Mouse (Mus musculus) forebrain, embryonic 13.5 days (tissue): ENCODE data around the gene Pop7. TPM values are rescaled to one million over a fixed set of nuclear protein-coding genes. Genes with fewer than 3 reads are reported as not detected.
A peak's percentile ranks its signal among the peaks of the same experiment; 100 is the strongest.

ENCODE experiments used
- ATAC-seq: fragments of 200-750 bp; cut with Nextera tagmentation; 2 replicates; pipeline ENCODE4 v1.8.0; 2017
- H3K27ac ChIP-seq: fragments of 300-500 bp; sonication (generic); 2 replicates; pipeline ENCODE4 v1.5.1; 2015; ENCODE audit warnings: inconsistent platforms, mild to moderate bottlenecking, moderate library complexity
- H3K27me3 ChIP-seq: fragments of 300-500 bp; sonication (generic); 2 replicates; pipeline ENCODE4 v1.6.1; 2015; ENCODE audit warnings: mild to moderate bottlenecking, inconsistent platforms
- H3K36me3 ChIP-seq: fragments of 300-500 bp; sonication (generic); 2 replicates; pipeline ENCODE4 v1.6.1; 2015; ENCODE audit warnings: mild to moderate bottlenecking, inconsistent platforms; ENCODE audit not compliant: poor library complexity, severe bottlenecking
- H3K4me1 ChIP-seq: fragments of 300-500 bp; sonication (generic); 2 replicates; pipeline ENCODE4 v1.6.1; 2015; ENCODE audit warnings: inconsistent platforms
- H3K4me2 ChIP-seq: fragments of 300-500 bp; sonication (generic); 2 replicates; pipeline ENCODE4 v1.6.1; 2015; ENCODE audit warnings: inconsistent platforms, mild to moderate bottlenecking, moderate library complexity
- H3K4me3 ChIP-seq: fragments of 300-500 bp; sonication (generic); 2 replicates; pipeline ENCODE4 v1.5.1; 2015; ENCODE audit warnings: mild to moderate bottlenecking, inconsistent platforms
- H3K9ac ChIP-seq: fragments of 300-500 bp; sonication (generic); 2 replicates; pipeline ENCODE4 v1.6.1; 2015; ENCODE audit warnings: mild to moderate bottlenecking, inconsistent platforms
- H3K9me3 ChIP-seq: fragments of 300-500 bp; sonication (generic); replicated peaks from 2 replicates; pipeline ENCODE4 v1.6.1; 2016; ENCODE audit warnings: inconsistent platforms
- WGBS: fragments of 180-500 bp; shearing (Covaris S2); methylation state at CpG from one replicate; pipeline ENCODE4 v1.1.7; 2015; 5-methylcytosine and 5-hydroxymethylcytosine counted together
- polyA plus RNA-seq: library from polyadenylated mRNA; unstranded; fragments of >200 nt; fragmentation: Nextera tagmentation; extraction: Ambion mirVana; gene quantifications from 2 replicates; pipeline ENCODE4 v1.2.1, GENCODE M21; 2015

Gene Pop7
- 75.6 and 82.9 TPM in 2 replicates for polyA plus RNA-seq

DNA sequence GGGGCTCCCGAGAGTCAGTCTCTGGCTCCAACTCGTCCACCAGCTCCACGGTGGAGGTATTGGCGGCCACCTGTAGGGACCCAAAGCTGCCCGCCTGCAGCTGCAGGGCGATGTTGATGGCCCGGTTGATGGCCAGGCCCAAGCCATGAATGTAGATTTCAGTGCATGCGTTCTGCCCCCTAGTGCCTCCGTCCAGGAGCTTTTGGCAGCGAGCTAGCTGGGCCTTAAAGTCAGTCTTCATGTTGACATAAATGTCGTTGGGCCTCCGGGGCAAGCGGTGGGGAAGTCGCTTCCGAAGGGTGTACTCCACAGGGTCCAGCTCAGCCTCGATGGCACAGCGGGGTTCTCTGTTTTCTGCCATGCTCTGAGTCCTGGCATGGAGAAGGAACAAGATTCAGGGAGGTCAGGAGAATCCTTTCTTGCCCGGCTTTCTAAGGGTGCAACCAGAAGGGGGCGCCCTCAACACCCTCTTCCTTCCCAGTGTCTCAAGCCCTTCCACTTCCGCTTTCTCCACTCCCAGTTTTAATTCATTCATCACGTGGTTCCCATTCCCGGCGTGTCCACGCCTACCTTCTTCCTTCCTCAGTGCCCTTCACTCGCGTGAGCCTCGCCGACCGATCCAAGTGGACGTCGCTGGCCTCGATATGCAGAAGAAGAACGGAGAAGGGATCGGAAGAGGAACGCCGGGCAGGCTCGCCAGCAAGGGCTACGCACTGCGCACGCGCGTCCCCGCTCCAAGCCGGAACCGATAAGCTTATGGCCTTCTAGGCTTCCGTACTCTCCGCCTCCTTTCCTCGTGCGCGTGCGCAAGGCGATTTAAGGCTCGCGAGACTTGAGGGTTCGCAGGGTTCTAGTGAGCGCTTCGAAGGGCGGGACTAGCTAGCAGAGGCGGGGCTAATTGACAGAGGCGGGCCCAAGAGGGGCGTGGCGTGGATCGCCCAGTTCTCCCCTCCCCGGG, at the start of gene Pop7:
Gene Pop7 (minus strand): TSS at position 810 of the 958 bp plus-strand sequence.
- H3K36me3 ChIP-seq = peaks cover 5% of the 10 kb centered on the region
- peak within 1 kb of the TSS; percentile 65 for H3K4me3 ChIP-seq
- WGBS = 2% methylated on average over 64 of the region's 64 CpGs
- no peaks in the 10 kb centered on the region for H3K9me3 ChIP-seq
- peak within 1 kb of the TSS; percentile 80 for H3K4me2 ChIP-seq
- H3K27me3 ChIP-seq = no peaks in the 10 kb centered on the region
- peak; percentile 95 for ATAC-seq
- peak within 1 kb of the TSS; percentile 81 for H3K9ac ChIP-seq
- peaks cover 22% of the 10 kb centered on the region for H3K4me1 ChIP-seq
- peak within 1 kb of the TSS; percentile 96 for H3K27ac ChIP-seq

- H3K4me1 ChIP-seq = peaks cover 12% of the 10 kb centered on the region
Observed at GRCm38 (mm10) chr5:137551119-137551518, 48.8 kb upstream of the Pop7 start.

GRCm38 (mm10) chr5:137549840-137550239, 47.5 kb upstream of the Pop7 start:
- H3K4me2 ChIP-seq = no peak overlapping the region
- no peak overlapping the region for H3K27ac ChIP-seq
- H3K36me3 ChIP-seq = no peaks in the 10 kb centered on the region
- WGBS = 92% methylated on average over 2 of the region's 2 CpGs
- no peaks in the 10 kb centered on the region for H3K9me3 ChIP-seq
- H3K27me3 ChIP-seq = peaks cover 14% of the 10 kb centered on the region; the same call in 1 of the 2 replicates
- no peak for ATAC-seq
- H3K4me1 ChIP-seq = peaks cover 11% of the 10 kb centered on the region
- H3K4me3 ChIP-seq = no peak overlapping the region
- no peak overlapping the region for H3K9ac ChIP-seq

More at GRCm38 (mm10) chr5:137551119-137551518, 48.8 kb upstream of the Pop7 start:
- H3K36me3 ChIP-seq = no peaks in the 10 kb centered on the region
- H3K9me3 ChIP-seq = no peaks in the 10 kb centered on the region
- no peak overlapping the region for H3K4me3 ChIP-seq
- H3K27ac ChIP-seq = no peak overlapping the region
- H3K9ac ChIP-seq = no peak overlapping the region
- no peak overlapping the region for H3K4me2 ChIP-seq
- peaks cover 18% of the 10 kb centered on the region; the same call in 1 of the 2 replicates for H3K27me3 ChIP-seq
- WGBS = 69% methylated on average over 5 of the region's 5 CpGs
- no peak for ATAC-seq

GRCm38 (mm10) chr5:137545596-137545995, 43.3 kb upstream of the Pop7 start:
- 80% methylated on average over 4 of the region's 4 CpGs for WGBS
- H3K27ac ChIP-seq = no peak overlapping the region
- 0 out of 2 replicates have a peak, but pooled peaks cover 5% of the 10 kb centered on the region for H3K27me3 ChIP-seq
- no peaks in the 10 kb centered on the region for H3K9me3 ChIP-seq
- H3K4me3 ChIP-seq = no peak overlapping the region
- no peak for ATAC-seq
- no peak overlapping the region for H3K4me2 ChIP-seq
- no peaks in the 10 kb centered on the region for H3K4me1 ChIP-seq
- no peaks in the 10 kb centered on the region for H3K36me3 ChIP-seq
- H3K9ac ChIP-seq = no peak overlapping the region

GRCm38 (mm10) chr5:137544926-137545325, 42.6 kb upstream of the Pop7 start:
- ATAC-seq = no peak

DNA sequence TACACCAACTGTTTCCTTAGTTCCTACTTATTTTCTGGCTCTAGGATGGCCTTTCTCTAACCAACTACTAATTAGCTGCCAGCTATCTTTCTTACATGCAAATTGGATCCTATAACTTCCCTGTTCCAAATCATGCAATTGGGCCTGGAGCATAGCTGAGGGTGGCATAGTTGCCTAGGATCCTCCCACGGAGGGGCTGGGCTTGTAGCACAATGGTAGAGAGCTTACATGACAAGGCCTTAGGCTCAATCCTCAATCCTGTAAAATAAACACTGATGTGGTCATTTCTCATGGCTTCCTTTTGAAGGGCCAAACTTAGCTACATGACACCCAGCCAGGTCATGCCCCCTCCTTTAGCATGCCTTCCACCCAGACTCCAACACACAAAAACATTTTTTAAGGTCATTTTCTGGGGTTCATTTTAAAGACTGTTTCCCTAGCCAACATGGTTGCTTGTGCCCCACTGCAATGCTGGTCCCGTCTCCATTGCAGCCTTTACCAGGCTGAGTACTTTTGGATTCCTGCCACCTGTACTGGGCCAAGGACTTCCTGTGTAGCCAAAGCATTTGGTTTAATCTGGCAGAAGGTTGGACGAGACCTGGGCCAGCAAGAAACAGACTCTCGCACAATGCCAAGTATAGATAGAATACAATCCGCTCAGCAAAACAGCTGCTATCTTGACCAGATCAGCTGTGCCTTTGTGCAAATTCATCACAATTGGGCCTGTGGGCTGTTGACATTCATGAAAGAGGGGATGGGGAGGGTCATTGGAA, 39.6 kb upstream of the Pop7 start:
- Histone ChIP-seq H3K27ac (no peak overlapping the region), H3K4me1 (peaks cover 8% of the 10 kb centered on the region), H3K27me3 (0 out of 2 replicates have a peak, but pooled peaks cover 5% of the 10 kb centered on the region), H3K36me3 (no peaks in the 10 kb centered on the region), H3K9me3 (no peaks in the 10 kb centered on the region), H3K4me3 (no peak overlapping the region), H3K4me2 (no peak overlapping the region), H3K9ac (no peak overlapping the region)
- WGBS = 68% methylated on average over 5 of the region's 5 CpGs
- ATAC-seq = no peak

More at GRCm38 (mm10) chr5:137544926-137545325, 42.6 kb upstream of the Pop7 start:
- no peaks in the 10 kb centered on the region for H3K9me3 ChIP-seq
- 0 out of 2 replicates have a peak, but pooled peaks cover 5% of the 10 kb centered on the region for H3K27me3 ChIP-seq
- no peak overlapping the region for H3K4me3 ChIP-seq
- no peak overlapping the region for H3K4me2 ChIP-seq
- no peak overlapping the region for H3K27ac ChIP-seq
- H3K4me1 ChIP-seq = no peaks in the 10 kb centered on the region
- H3K9ac ChIP-seq = no peak overlapping the region
- H3K36me3 ChIP-seq = no peaks in the 10 kb centered on the region
- WGBS = 69% methylated on average over 6 of the region's 6 CpGs

DNA sequence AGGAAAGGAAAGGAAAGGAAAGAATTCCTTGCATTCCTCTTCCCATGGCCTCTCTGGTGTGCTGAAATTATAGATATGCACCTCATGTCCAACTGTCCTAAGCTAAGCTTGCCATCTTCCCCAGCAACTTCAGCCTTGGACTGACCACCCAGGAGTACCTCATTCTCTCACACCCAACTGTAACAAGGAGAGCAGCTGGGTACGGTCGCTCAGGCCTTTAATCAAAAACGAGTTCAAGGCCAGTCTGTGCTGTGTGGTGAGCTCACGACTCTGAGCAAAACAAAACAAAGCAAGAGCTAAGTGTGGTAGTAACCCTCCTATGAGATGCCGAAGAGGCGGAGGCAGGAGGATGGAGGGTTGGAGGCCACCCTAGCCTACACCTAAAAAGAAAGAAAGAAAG, 38.7 kb upstream of the Pop7 start:
- no peaks in the 10 kb centered on the region for H3K9me3 ChIP-seq
- no peak overlapping the region for H3K4me2 ChIP-seq
- no peak overlapping the region for H3K27ac ChIP-seq
- H3K4me3 ChIP-seq = no peak overlapping the region
- no peak overlapping the region for H3K9ac ChIP-seq
- WGBS = 69% methylated on average over 6 of the region's 6 CpGs
- peaks cover 8% of the 10 kb centered on the region for H3K4me1 ChIP-seq
- no peaks in the 10 kb centered on the region for H3K36me3 ChIP-seq
- ATAC-seq = no peak
- 0 out of 2 replicates have a peak, but pooled peaks cover 5% of the 10 kb centered on the region for H3K27me3 ChIP-seq

DNA sequence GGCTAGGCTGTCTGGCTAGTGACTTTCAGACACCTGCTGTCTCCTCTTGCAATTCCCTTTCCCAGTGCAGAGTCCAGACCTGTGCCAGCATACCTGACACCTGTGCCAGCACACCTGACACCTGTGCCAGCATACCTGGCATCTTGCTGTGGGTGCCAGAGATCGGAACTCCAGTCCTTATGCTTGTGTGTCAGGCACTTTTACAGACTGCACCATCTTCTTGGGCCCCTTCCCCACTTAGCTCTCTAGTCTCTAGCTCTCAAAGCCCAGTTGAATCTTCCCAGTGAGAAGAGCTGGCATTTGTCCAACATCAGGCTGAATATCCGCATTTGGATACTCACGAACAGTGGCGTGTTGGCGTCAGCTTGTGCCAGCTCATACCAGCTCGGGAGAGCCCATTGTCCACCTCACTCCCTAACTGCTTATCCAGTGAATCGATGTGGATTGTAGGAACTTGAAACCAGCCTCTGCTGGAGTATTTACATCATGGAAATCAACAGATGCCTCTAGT, 37.0 kb upstream of the Pop7 start:
- H3K36me3 ChIP-seq = no peaks in the 10 kb centered on the region
- H3K9ac ChIP-seq = peak overlapping the region; percentile 30; the same call in 1 of the 2 replicates
- H3K4me1 ChIP-seq = peaks cover 8% of the 10 kb centered on the region
- no peak overlapping the region for H3K4me3 ChIP-seq
- no peaks in the 10 kb centered on the region for H3K27me3 ChIP-seq
- peak overlapping the region; percentile 15; the same call in 1 of the 2 replicates for H3K4me2 ChIP-seq
- no peak for ATAC-seq
- H3K27ac ChIP-seq = no peak overlapping the region
- 34% methylated on average over 7 of the region's 7 CpGs for WGBS
- H3K9me3 ChIP-seq = no peaks in the 10 kb centered on the region

- no peak overlapping the region for H3K9ac ChIP-seq
- no peak for ATAC-seq
- no peak overlapping the region for H3K27ac ChIP-seq
- 58% methylated on average over 4 of the region's 4 CpGs for WGBS
- no peak overlapping the region for H3K4me2 ChIP-seq
- H3K4me1 ChIP-seq = peaks cover 8% of the 10 kb centered on the region
- H3K9me3 ChIP-seq = no peaks in the 10 kb centered on the region
- no peak overlapping the region for H3K4me3 ChIP-seq
- no peaks in the 10 kb centered on the region for H3K27me3 ChIP-seq
- no peaks in the 10 kb centered on the region for H3K36me3 ChIP-seq
Observed at GRCm38 (mm10) chr5:137537461-137537860, 35.1 kb upstream of the Pop7 start.

DNA sequence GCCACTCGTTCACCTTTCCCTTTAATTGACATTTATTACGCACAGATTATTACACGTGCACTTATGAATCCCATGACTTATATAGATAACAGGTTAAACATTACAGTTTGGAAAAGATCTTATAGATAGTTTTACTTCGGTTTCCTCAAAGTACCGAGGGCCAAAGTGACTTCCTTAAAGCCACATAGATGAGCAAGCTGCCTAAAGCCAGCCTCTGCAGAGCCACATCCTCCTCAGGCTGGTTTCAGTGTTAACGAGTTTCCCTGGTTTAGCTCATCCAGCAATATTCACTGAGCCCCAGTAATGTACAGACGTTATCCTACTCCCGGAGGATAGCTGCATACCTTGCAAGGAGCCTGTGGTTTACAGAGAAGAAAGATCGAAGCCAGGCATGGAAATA, 33.0 kb upstream of the Pop7 start:
- Histone ChIP-seq H3K27me3 (no peaks in the 10 kb centered on the region), H3K27ac (no peak overlapping the region), H3K4me1 (peaks cover 12% of the 10 kb centered on the region), H3K9ac (no peak overlapping the region), H3K9me3 (no peaks in the 10 kb centered on the region), H3K36me3 (no peaks in the 10 kb centered on the region), H3K4me2 (no peak overlapping the region), H3K4me3 (no peak overlapping the region)
- 81% methylated on average over 9 of the region's 9 CpGs for WGBS
- ATAC-seq = no peak

DNA sequence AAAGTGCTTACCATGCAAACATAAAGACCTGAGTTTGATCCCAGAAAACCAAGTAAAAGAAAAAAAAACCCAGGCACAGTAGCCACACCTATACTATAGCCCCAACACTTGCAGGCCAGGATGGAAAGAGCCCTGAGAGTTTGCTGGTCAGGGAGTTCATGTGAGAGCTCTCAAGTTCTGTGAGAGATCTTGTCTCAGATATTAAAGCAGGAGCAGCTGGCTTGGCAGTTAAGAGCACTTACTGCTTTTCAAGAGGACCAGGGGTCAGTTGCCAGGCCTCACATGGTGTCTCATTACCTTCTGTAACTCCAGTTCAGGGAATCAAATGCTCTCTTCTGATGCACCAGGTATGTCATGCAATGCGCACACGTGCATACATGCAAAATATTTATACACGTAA, 32.4 kb upstream of the Pop7 start:
- Histone ChIP-seq H3K4me1 (peaks cover 18% of the 10 kb centered on the region), H3K9ac (no peak overlapping the region), H3K27ac (no peak overlapping the region), H3K4me2 (no peak overlapping the region), H3K4me3 (no peak overlapping the region), H3K9me3 (no peaks in the 10 kb centered on the region), H3K36me3 (peaks cover 5% of the 10 kb centered on the region), H3K27me3 (no peaks in the 10 kb centered on the region)
- no peak for ATAC-seq
- WGBS = 94% methylated on average over 3 of the region's 3 CpGs
